Mouse (Mus musculus): ENCODE measurements around the gene Pax5. TPM values are rescaled to one million over a fixed set of nuclear protein-coding genes. Genes with fewer than 3 reads are reported as not detected.

Pax5 gene
- total RNA-seq, 2 experiments from 2014 or later: not detected

GRCm38 (mm10) chr4:44614066-44614667 lies 96.1 kb downstream of the Pax5 start:
- ATAC-seq (replicated peaks; ENCODE audit: low FRiP score, poor library complexity, severe bottlenecking): no peak

GRCm38 (mm10) chr4:44612392-44612791 lies 97.9 kb downstream of the Pax5 start:
- ATAC-seq (replicated peaks; ENCODE audit: low FRiP score, poor library complexity, severe bottlenecking): no peak

DNA sequence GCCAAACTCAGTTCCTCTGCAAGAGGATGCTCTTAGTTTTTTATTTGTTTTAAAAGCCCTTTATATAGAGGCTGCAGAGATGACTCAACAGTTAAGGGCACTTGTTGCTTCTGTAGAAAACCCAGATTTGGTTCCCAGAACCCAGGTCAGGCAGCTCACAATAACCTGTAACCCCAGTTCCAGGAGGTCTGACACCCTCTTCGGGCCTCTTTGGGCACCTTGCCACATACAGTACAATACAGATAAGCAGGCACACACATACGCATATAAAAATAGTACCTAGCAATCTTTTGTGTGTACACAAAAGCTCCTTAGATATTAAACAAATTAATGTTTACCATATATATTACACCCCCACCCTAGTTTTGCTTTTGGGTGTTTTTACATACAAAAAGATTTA lies 104.8 kb downstream of the Pax5 start:
- no peak for ATAC-seq (replicated peaks; ENCODE audit: low FRiP score, poor library complexity, severe bottlenecking)

- no peak for ATAC-seq (replicated peaks; ENCODE audit: low FRiP score, poor library complexity, severe bottlenecking)
Observed at GRCm38 (mm10) chr4:44602257-44602801, 108.0 kb downstream of the Pax5 start.

DNA sequence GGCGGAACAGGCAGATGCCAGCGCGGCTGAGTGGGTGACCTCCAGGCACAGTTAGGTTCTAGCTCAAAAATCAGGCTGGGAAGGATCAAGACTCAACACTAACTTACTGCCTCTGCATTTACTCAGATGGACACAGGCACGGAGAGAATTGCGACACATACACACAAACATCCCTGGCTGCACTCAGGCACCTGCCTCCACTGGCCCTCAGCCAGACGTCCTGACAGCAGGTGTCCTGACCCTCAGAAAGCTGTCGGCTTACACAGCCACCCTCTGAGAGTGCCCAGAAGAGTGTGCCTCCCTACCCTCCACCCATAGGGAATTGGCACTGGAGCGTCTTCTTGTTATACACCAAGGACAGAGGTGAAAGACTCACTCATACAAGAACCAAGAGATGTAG lies 108.9 kb downstream of the Pax5 start:
- ATAC-seq (replicated peaks; ENCODE audit: low FRiP score, poor library complexity, severe bottlenecking): no peak

GRCm38 (mm10) chr4:44600875-44601274 lies 109.4 kb downstream of the Pax5 start:
- ATAC-seq (replicated peaks; ENCODE audit: low FRiP score, poor library complexity, severe bottlenecking): no peak

DNA sequence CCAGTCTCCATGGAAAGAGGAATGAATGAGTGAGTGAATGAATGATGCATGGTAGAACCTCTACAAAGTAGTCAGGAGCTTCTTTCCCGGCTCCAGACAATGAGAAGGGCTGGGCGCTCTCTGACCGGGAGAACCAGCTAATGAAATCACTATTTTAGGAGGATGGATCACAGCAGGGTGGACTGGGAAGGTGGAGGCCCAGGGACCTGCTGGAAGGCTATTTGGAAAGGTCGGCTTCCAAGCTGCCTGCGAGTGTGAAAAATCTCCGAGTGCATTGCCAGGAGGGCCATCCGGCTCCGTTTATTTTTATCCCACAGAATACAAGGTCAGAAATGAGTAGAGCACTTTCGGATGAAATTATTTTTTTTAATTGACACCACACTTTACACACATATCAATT lies 112.3 kb downstream of the Pax5 start:
- no peak for ATAC-seq (replicated peaks; ENCODE audit: low FRiP score, poor library complexity, severe bottlenecking)

DNA sequence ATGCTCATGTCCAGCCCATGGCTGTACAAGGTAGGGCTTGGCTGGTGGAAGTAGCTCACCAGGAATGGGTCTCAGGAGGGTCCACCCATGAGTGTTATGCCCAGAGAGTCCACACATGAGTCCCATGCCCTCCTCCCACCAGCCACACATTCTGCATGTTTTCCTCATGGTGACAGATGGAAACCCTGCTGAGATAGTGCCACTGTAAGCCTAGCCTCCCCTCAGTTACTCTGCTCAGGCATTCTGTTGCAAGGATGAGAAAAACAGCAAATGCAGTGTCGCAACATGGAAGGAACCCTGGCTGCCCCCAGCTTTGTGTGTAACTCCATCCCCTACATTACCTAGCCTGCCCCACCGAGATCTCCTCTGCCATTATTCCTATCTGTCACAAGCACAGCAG lies 117.2 kb downstream of the Pax5 start:
- ATAC-seq (replicated peaks; ENCODE audit: low FRiP score, poor library complexity, severe bottlenecking): no peak

DNA sequence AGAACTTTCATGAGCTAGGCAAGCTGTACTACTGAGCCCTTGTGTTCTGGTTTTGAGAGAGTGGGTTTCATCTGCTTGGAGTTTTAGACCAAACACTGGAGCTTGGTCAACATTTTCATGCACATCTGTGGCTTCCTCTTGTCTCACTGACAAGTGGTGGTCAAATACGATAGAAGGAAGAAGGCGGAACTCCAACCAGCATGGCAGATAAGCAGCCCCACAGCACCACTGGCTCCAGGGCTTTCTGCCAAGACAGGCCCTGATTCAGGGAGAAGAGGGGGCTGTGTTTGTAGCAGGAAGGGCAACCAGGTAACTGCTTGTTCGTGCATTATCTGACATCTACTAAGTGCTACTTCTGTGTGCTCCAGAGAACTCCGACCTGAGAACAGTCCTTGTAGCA lies 127.6 kb downstream of the Pax5 start:
- no peak for ATAC-seq (replicated peaks; ENCODE audit: low FRiP score, poor library complexity, severe bottlenecking)

DNA sequence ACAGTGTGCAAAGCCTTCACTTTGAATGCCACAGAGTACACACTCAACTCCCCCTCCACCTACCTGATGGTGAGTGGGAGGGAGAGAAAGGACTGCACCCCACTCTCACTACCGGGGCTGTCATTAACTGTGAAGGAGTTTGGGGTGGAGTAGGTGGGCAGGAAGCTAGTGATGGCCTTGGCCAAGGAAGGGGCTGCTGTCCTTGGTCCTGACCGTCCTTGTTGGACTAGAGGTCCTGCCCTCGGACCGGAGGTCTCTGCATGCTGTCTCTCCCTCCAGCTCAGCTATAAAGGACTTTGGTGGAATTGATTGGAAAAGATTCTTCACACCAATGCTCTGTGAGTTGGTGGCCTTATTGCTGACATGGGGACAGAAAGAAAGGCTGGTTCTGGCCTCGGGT lies 131.7 kb downstream of the Pax5 start:
- no peak for ATAC-seq (replicated peaks; ENCODE audit: low FRiP score, poor library complexity, severe bottlenecking)

DNA sequence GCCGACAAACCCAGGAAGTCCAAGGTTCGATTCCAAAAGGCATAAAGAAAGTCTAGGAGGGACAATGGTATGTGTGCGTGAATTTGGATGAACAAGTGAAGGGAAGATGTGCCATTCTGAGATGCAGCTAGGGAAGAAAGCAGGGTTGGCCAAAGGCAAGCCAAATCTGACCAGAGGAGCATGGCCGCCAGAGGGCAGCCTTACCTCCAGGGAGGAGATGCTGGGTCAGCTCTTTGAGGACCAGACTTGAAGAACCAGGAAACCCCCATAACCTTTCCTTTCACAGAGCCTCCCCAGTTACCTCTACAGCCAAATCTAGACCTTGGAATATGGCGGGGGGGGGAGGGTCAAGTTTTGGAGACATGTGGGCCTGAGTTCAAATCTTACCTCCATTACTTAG lies 133.0 kb downstream of the Pax5 start:
- ATAC-seq (replicated peaks; ENCODE audit: low FRiP score, poor library complexity, severe bottlenecking): no peak

GRCm38 (mm10) chr4:44576786-44577185 lies 133.5 kb downstream of the Pax5 start:
- ATAC-seq (replicated peaks; ENCODE audit: low FRiP score, poor library complexity, severe bottlenecking): no peak

DNA sequence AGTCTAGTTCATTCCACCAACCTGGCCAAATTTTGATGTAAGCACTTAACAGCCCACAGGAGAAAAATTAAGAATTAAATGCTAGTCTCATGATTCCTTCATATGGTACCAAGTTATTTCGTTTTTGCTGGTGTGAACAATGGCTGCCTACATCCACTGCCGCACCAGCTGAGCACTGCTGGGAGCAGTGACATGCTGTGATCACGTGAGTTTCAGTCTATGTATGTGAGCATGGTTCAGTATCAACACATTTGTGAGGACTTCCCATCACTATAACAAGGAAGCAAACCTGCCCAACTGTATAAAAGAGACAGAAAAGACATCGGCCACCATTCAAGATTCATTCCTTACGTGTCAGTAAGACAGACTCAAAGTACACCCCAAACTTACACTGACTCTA lies 137.3 kb downstream of the Pax5 start:
- ATAC-seq (replicated peaks; ENCODE audit: low FRiP score, poor library complexity, severe bottlenecking): no peak

DNA sequence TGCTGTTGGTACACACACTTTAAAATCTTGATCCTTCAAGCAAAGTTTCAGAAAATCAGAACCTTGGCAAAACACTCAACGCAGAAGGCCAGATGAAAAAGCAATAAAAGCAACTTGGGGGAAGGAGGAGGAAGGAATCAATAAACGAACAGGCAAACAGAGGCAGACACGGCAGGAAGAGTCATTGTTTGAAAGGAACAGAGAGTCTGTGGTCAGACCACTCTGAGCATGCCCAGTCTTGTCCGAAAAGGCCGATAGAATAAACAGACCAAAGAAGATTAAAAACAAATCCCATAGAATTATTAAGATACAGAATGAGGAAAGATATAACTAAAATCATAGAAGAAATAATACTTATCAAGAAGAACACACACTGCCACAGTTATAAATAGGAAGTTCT lies 137.9 kb downstream of the Pax5 start:
- ATAC-seq (replicated peaks; ENCODE audit: low FRiP score, poor library complexity, severe bottlenecking): no peak

GRCm38 (mm10) chr4:44569138-44569537 lies 141.1 kb downstream of the Pax5 start:
- ATAC-seq (replicated peaks; ENCODE audit: low FRiP score, poor library complexity, severe bottlenecking): no peak

DNA sequence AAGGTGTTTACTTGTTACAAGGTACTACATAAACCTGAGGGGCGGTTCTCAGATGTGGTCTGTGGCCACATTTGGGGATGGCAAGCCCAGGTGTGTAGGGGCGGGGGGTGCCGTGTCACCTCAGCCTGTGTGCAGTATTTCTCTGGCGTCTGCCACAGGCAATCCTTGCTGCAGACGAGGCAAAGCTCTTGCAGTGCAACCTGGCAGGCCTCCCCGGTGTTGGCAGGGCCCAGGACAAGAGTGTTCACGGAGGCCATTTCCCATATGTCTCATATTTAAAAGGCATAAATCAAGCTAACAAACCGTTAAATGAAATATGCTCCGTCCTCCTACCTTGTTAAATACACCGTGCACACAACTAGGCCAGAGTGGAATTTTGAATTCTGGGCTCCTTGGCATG lies 141.6 kb downstream of the Pax5 start:
- ATAC-seq (replicated peaks; ENCODE audit: low FRiP score, poor library complexity, severe bottlenecking): no peak

GRCm38 (mm10) chr4:44566401-44566800 lies 143.9 kb downstream of the Pax5 start:
- ATAC-seq (replicated peaks; ENCODE audit: low FRiP score, poor library complexity, severe bottlenecking): no peak

DNA sequence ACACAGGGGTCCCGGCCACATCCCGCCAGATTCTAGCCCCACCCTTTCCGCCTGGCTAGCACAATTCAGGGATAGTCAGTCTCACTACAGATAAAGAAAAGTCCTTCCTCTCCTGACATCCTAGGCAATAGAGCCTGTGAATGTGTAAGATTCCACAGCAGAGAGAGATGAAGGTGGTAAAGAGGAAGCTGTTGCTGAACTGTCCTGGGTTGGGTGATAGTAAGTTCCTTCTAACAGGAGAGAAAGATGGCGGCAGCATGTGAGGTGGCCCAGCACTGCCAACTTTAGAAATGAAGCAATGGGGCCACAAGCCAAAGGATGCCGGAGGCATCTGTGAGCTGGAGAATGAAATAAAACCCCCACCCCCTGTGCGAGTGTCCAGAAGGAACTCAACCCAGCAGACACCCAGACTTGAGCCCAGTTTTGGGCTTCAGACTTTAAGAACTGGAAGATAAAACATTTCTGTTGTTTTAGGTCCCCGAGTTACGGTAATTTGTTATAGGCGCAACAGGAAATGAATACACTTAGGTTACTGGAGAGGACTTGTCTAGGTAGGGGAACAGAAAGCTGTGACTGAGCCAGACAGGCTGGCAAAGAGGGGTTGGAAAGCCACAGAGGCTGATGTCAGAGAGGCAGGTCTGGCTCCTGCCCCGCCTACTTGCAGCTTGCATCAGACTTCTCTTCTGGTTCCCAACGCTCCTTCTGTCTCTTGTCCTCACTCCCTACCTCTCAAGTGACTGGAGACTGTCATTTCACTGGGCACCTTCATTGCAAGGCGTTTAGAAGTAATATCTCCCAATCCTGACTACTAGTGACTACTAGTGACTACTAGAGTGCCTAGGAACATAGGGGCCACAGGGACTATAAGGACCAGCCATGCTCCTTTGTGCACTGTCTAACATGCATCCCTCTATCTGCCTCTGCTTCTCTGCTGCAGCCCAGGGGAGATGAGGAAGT lies 144.9 kb downstream of the Pax5 start:
- no peak for ATAC-seq (replicated peaks; ENCODE audit: low FRiP score, poor library complexity, severe bottlenecking)

GRCm38 (mm10) chr4:44564602-44565001 lies 145.7 kb downstream of the Pax5 start:
- ATAC-seq (replicated peaks; ENCODE audit: low FRiP score, poor library complexity, severe bottlenecking): peak; percentile 55; the same call in 1 of the 2 replicates

DNA sequence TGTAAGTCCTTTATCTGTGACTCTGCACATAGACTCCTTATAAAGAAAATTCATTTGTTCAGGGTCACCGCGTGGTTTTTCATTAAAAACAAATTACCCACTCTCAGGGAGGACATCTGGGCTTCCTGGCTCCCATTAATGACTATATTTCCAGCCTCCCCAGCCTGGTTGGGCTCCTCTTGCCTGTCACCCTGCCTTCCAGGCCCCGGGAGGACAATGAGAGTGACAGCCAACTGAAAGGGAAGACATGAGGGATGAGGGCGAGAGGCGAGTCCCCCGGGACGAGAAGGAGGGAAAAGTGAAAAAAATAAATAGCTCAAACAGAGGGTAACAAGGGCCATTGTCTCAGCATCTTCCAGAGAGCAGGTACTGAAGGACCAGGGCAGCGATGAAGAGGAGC lies 149.3 kb downstream of the Pax5 start:
- no peak for ATAC-seq (replicated peaks; ENCODE audit: low FRiP score, poor library complexity, severe bottlenecking)

- ATAC-seq (replicated peaks; ENCODE audit: low FRiP score, poor library complexity, severe bottlenecking): no peak
Observed at GRCm38 (mm10) chr4:44558564-44558955, 151.7 kb downstream of the Pax5 start.
